In genomic region chr12:35182675-35183074, GRCm38 (mm10) we compare ENCODE assay signal across 9 mouse cellular contexts.
DNase-seq lines count a peak whose midpoint lies in the region; ATAC-seq and TF ChIP-seq lines count a peak whose summit lies in the region.
"Had no signal": no experiment of that assay in that cellular context is flagged by ENCODE, and none has a peak within 500 bp of the region (broad histone marks: within the 10 kb centered on the region; RNA-seq: fewer than 3 reads in every experiment).

No protein-coding gene starts in this region.

- intact Hi-C loops in heart, postnatal 25 days (cut with DNase I), result loop anchor here (1.0 to 10.0 kb wide), 4 partner anchors 278 to 1790 kb away; partner anchors contain the start of gene Efcab10

- peak; percentile 55 for DNase-seq in ES-CJ7 (ENCODE audit: low read depth, low spot score)
- DNase-seq in c-Kit-negative CD71-positive TER-119-positive erythroid progenitor cells, embryonic 14.5 days (ENCODE audit: low read depth, low spot score), result peak; percentile 25
- DNase-seq in forebrain, embryonic 10.5 days (ENCODE audit: extremely low spot score, low spot score), result peak; percentile 81
- peak; percentile 17 for DNase-seq in heart, postnatal 25 days (ENCODE audit: low spot score)
- DNase-seq in kidney, postnatal 4 days, result peak; percentile 87 to 88
- peak; percentile 76 for DNase-seq in lung, adult 2 months
- DNase-seq in testis, postnatal 14 days (ENCODE audit: low spot score), result peak; percentile 69

- 18% methylated on average over 3 of the region's 3 CpGs for WGBS in forebrain, embryonic 10.5 days
- WGBS in lung, adult 2 months, result 6% methylated on average over 3 of the region's 3 CpGs

- H3K27me3 ChIP-seq in forebrain, embryonic 10.5 days (ENCODE audit: poor library complexity, severe bottlenecking), result no peaks in the 10 kb centered on the region
- H3K27me3 ChIP-seq: heart, embryonic 15.5 days had no signal

- H3K27ac ChIP-seq in forebrain, embryonic 10.5 days, result no peak overlapping the region
- H3K27ac ChIP-seq: heart, embryonic 15.5 days had no signal

- TF ChIP-seq POLR2A in lung, adult 2 months (IDR thresholded peaks at IDR 0.05; ENCODE audit: borderline replicate concordance, extremely low read depth, low read depth, low read length), result no peak

- peak; percentile 81 for TF ChIP-seq CTCF in lung, adult 2 months (IDR thresholded peaks at IDR 0.05; ENCODE audit: insufficient read depth, low read length)

- peak; percentile 89 for ATAC-seq in neutrophil, adult 5-6 weeks (ENCODE audit: extremely low read depth, insufficient number of reproducible peaks, low FRiP score, poor library complexity, severe bottlenecking)

- H3K36me3 ChIP-seq in forebrain, embryonic 10.5 days (replicated peaks), result no peaks in the 10 kb centered on the region
- H3K36me3 ChIP-seq: heart, embryonic 15.5 days had no signal

- H3K4me3 ChIP-seq in forebrain, embryonic 10.5 days, result no peak overlapping the region
- H3K4me3 ChIP-seq in lung, adult 2 months (replicated peaks; ENCODE audit: extremely low read depth, low read depth, low read length), result no peak overlapping the region
- H3K4me3 ChIP-seq: heart, embryonic 15.5 days had no signal

- peaks cover 8% of the 10 kb centered on the region; the same call in 1 of the 2 replicates for H3K4me1 ChIP-seq in forebrain, embryonic 10.5 days
- no peaks in the 10 kb centered on the region for H3K4me1 ChIP-seq in lung, adult 2 months (ENCODE audit: control insufficient read depth, insufficient read depth, low read length)
- H3K4me1 ChIP-seq: heart, embryonic 15.5 days had no signal

- H3K9me3 ChIP-seq in forebrain, embryonic 10.5 days, result no peaks in the 10 kb centered on the region
- H3K9me3 ChIP-seq: heart, embryonic 15.5 days had no signal

Comparison
In these comparisons a context has a peak if more than half of its experiments do, and no peak if none do; other contexts are left out.
1. DNase-seq: peak in every context shown above with its lines; median percentile 88 in kidney, postnatal 4 days; 81 in forebrain, embryonic 10.5 days; 76 in lung, adult 2 months; 69 in testis, postnatal 14 days; 55 in ES-CJ7; 25 in c-Kit-negative CD71-positive TER-119-positive erythroid progenitor cells, embryonic 14.5 days; 17 in heart, postnatal 25 days.